In the genomic region with DNA sequence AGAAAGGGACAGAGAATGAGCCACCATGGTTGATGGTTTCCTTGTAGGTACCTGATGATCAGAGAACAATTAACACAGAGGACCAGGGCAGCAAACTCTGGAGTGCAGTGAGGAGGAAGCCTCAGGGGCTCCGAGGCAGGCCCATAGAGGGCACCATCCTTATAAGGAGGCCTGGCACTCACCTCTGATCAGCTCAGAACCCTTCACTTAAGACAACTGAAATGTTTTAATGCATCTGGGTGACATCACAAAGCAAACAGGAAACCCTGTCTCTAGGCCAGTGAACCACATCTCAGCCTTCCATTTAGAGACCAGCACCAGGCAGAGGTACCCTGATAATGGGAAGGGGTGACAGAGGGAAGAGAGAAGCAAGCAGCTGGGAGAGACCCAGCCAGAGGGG, we compare ENCODE assay signal across 16 mouse cellular contexts.
DNase-seq lines count a peak whose midpoint lies in the region; ATAC-seq and TF ChIP-seq lines count a peak whose summit lies in the region.
"Had no signal": no experiment of that assay in that cellular context is flagged by ENCODE, and none has a peak within 500 bp of the region (broad histone marks: within the 10 kb centered on the region; RNA-seq: fewer than 3 reads in every experiment).

No protein-coding gene starts in this region.

- H3K4me3 ChIP-seq in layer of hippocampus, adult 2 months, result no peak overlapping the region
- H3K4me3 ChIP-seq: erythroblast, embryonic 14.5 days; limb, embryonic 13.5 days; liver, embryonic 15.5 days; neural tube, embryonic 12.5 days had no signal

- ATAC-seq in megakaryocyte, adult 5-6 weeks (ENCODE audit: poor library complexity, severe bottlenecking), result 0 out of 2 replicates have a peak, but pooled peaks have one; percentile 27
- ATAC-seq: intestine, embryonic 16.5 days had no signal

- TF ChIP-seq CTCF in layer of hippocampus, adult 2 months (conservative IDR thresholded peaks at IDR 0.05), result peak; percentile 47

- no peak for DNase-seq in layer of hippocampus, adult 2 months (ENCODE audit: low spot score in 2 of 2)
- DNase-seq in layer of hippocampus, adult 9-11 months, result no peak
- DNase-seq in A20 (ENCODE audit: low read depth, low spot score) (peak; percentile 13), adipocyte (ENCODE audit: low spot score) (no peak)
- DNase-seq in CD4-positive, CD25-positive, alpha-beta regulatory T cell, adult 2 months (ENCODE audit: low read depth, low spot score), result peak; percentile 48
- DNase-seq in Muller cell, postnatal 12 days (ENCODE audit: inconsistent ontology term), result no peak
- DNase-seq: cerebellum, postnatal 36 days; heart, adult 11 months; kidney, postnatal 10 days; lung, postnatal 10 days had no signal

- H3K27ac ChIP-seq in layer of hippocampus, adult 2 months, result no peak overlapping the region
- H3K27ac ChIP-seq: limb, embryonic 13.5 days; liver, embryonic 15.5 days; neural tube, embryonic 12.5 days had no signal

Comparison
In these comparisons a context has a peak if more than half of its experiments do, and no peak if none do; other contexts are left out.
1. DNase-seq: peak in A20 (single experiment) and CD4-positive, CD25-positive, alpha-beta regulatory T cell, adult 2 months (single experiment); none in layer of hippocampus, adult 2 months (0 of 2), layer of hippocampus, adult 9-11 months (single experiment), Muller cell, postnatal 12 days (single experiment) and adipocyte (single experiment).